8 mouse cellular contexts compared by ENCODE assay signal in genomic region chr5:28070828-28071455, GRCm38 (mm10). TPM values are rescaled to one million over a fixed set of nuclear protein-coding genes. Genes with fewer than 3 reads are reported as not detected.
A peak's percentile ranks its signal among the peaks of the same experiment; 100 is the strongest.
DNase-seq lines count a peak whose midpoint lies in the region; ATAC-seq and TF ChIP-seq lines count a peak whose summit lies in the region.

Insig1 (plus strand) TSS chr5:28071363.

- peak within 1 kb of the TSS; percentile 96 for H3K4me3 ChIP-seq in ES-Bruce4 (ENCODE audit: low read depth, low read length)
- H3K4me3 ChIP-seq in forebrain, embryonic 14.5 days (ENCODE audit: low read depth, low read length): peak within 1 kb of the TSS; percentile 92
- H3K4me3 ChIP-seq in neural tube, embryonic 15.5 days (replicated peaks): peak within 1 kb of the TSS; percentile 97

- intact Hi-C loops in heart, postnatal 14 days (cut with DNase I): loop anchor here (2.0 to 5.0 kb wide), 2 partner anchors 32 to 279 kb away; partner anchors contain the start of gene Paxip1

- peaks cover 29% of the 10 kb centered on the region for H3K36me3 ChIP-seq in ES-Bruce4 (ENCODE audit: control insufficient read depth, insufficient read depth, low read length, poor library complexity, severe bottlenecking)
- H3K36me3 ChIP-seq in forebrain, embryonic 14.5 days (ENCODE audit: control insufficient read depth, insufficient read depth, low read length): peaks cover 29% of the 10 kb centered on the region
- H3K36me3 ChIP-seq in neural tube, embryonic 15.5 days: peaks cover 26% of the 10 kb centered on the region

- TF ChIP-seq POLR2A in ES-Bruce4 (IDR thresholded peaks at IDR 0.05; ENCODE audit: insufficient read depth, low read length): peak; percentile 98

- no peaks in the 10 kb centered on the region for H3K4me1 ChIP-seq in ES-Bruce4 (ENCODE audit: control insufficient read depth, insufficient read depth, low read length)
- H3K4me1 ChIP-seq in forebrain, embryonic 14.5 days (ENCODE audit: control insufficient read depth, insufficient read depth, low read length): peaks cover 21% of the 10 kb centered on the region
- peaks cover 45% of the 10 kb centered on the region for H3K4me1 ChIP-seq in neural tube, embryonic 15.5 days

- peak within 1 kb of the TSS; percentile 90 for H3K4me2 ChIP-seq in forebrain, embryonic 14.5 days (ENCODE audit: low read length)
- peak within 1 kb of the TSS; percentile 74 for H3K4me2 ChIP-seq in neural tube, embryonic 15.5 days

- peak; percentile 98 for DNase-seq in forebrain, embryonic 14.5 days (ENCODE audit: low spot score)
- DNase-seq in heart, postnatal 14 days: peak; percentile 99
- DNase-seq in layer of hippocampus, adult 11-12 months (ENCODE audit: low spot score): peak; percentile 99
- DNase-seq in lung, adult 18-20 months: peak; percentile 98
- DNase-seq in testis, postnatal 14 days (ENCODE audit: low spot score): peak; percentile 98

- peak within 1 kb of the TSS; percentile 68 for H3K9ac ChIP-seq in ES-Bruce4 (ENCODE audit: low read depth, poor library complexity, severe bottlenecking)
- H3K9ac ChIP-seq in forebrain, embryonic 14.5 days (ENCODE audit: low read length): peak within 1 kb of the TSS; percentile 88
- peak within 1 kb of the TSS; percentile 91 for H3K9ac ChIP-seq in neural tube, embryonic 15.5 days (replicated peaks)

- TF ChIP-seq CTCF in ES-Bruce4 (IDR thresholded peaks at IDR 0.05; ENCODE audit: low read depth, low read length): no peak

- peak within 1 kb of the TSS; percentile 39 for H3K27ac ChIP-seq in ES-Bruce4 (ENCODE audit: insufficient read depth, low read length)
- peak within 1 kb of the TSS; percentile 97 for H3K27ac ChIP-seq in forebrain, embryonic 14.5 days (ENCODE audit: low read depth, low read length)
- H3K27ac ChIP-seq in neural tube, embryonic 15.5 days (replicated peaks): peak within 1 kb of the TSS; percentile 99

- no peaks in the 10 kb centered on the region for H3K9me3 ChIP-seq in ES-Bruce4 (replicated peaks; ENCODE audit: control insufficient read depth, insufficient read depth, low read length, poor library complexity, severe bottlenecking)
- no peaks in the 10 kb centered on the region for H3K9me3 ChIP-seq in forebrain, embryonic 14.5 days (replicated peaks; ENCODE audit: control insufficient read depth, low read length)
- no peaks in the 10 kb centered on the region for H3K9me3 ChIP-seq in neural tube, embryonic 15.5 days (replicated peaks)

- WGBS in forebrain, embryonic 14.5 days: 0% methylated on average over 55 of the region's 64 CpGs
- under 1% methylated on average over 62 of the region's 64 CpGs for WGBS in neural tube, embryonic 15.5 days

- no peaks in the 10 kb centered on the region for H3K27me3 ChIP-seq in ES-Bruce4 (ENCODE audit: control insufficient read depth, insufficient read depth, low read length, poor library complexity, severe bottlenecking)
- no peaks in the 10 kb centered on the region for H3K27me3 ChIP-seq in forebrain, embryonic 14.5 days (replicated peaks; ENCODE audit: control insufficient read depth, insufficient read depth, low read length)
- H3K27me3 ChIP-seq in neural tube, embryonic 15.5 days (replicated peaks): no peaks in the 10 kb centered on the region

- peak; percentile 78 for ATAC-seq in cerebellum, adult (ENCODE audit: insufficient number of reproducible peaks, low FRiP score, low TSS enrichment)
- peak; percentile 91 for ATAC-seq in forebrain, embryonic 14.5 days
- peak; percentile 95 for ATAC-seq in neural tube, embryonic 15.5 days (ENCODE audit: low FRiP score)

- peak; percentile 49; the same call in 1 of the 2 replicates for TF ChIP-seq EP300 in ES-Bruce4 (IDR thresholded peaks at IDR 0.05; ENCODE audit: insufficient read depth, low read depth, low read length)

RNA-seq across cellular contexts. Expression of gene Insig1, which starts in this region (rescaled TPM):
- 114 and 116 TPM in 2 replicates for polyA plus RNA-seq in ES-Bruce4 (2011; ENCODE audit: insufficient read depth, insufficient read length, low read depth, missing spikeins)
- 81.8 and 85.6 TPM in 2 replicates for polyA plus RNA-seq in forebrain, embryonic 14.5 days (2014; fragmentation: Nextera tagmentation; extraction: Ambion mirVana)
- total RNA-seq in heart, postnatal 14 days (2021): 10 to 100 TPM; 14.2 to 14.7 TPM
- 62.8 and 71.6 TPM in 2 replicates for polyA plus RNA-seq in neural tube, embryonic 15.5 days (2015; fragmentation: Nextera tagmentation; extraction: Ambion mirVana)

Comparison
In these comparisons a context has a peak if more than half of its experiments do, and no peak if none do; other contexts are left out.
1. Peak in every context shown above with its lines: DNase-seq, ATAC-seq, H3K4me3 ChIP-seq and H3K27ac ChIP-seq.
2. H3K27ac ChIP-seq: peak in every context shown above with its lines; median percentile 99 in neural tube, embryonic 15.5 days; 97 in forebrain, embryonic 14.5 days; 39 in ES-Bruce4.